Mouse (Mus musculus) heart, adult 2 months (tissue): ENCODE measurements around the gene Stradb.

Experiments
- CTCF ChIP-seq: fragments of 200-600 bp; IDR thresholded peaks from 2 replicates; pipeline ENCODE4 v1.8.1; 2022; ENCODE audit warnings: antibody characterized with exemption, mild to moderate bottlenecking, moderate library complexity
- POLR2A ChIP-seq: fragments of 200-500 bp; IDR thresholded peaks from 2 replicates; pipeline ENCODE4 v1.6.1; 2011; ENCODE audit warnings: mild to moderate bottlenecking, low read depth, low read length, control low read depth; ENCODE audit not compliant: insufficient read depth

DNA sequence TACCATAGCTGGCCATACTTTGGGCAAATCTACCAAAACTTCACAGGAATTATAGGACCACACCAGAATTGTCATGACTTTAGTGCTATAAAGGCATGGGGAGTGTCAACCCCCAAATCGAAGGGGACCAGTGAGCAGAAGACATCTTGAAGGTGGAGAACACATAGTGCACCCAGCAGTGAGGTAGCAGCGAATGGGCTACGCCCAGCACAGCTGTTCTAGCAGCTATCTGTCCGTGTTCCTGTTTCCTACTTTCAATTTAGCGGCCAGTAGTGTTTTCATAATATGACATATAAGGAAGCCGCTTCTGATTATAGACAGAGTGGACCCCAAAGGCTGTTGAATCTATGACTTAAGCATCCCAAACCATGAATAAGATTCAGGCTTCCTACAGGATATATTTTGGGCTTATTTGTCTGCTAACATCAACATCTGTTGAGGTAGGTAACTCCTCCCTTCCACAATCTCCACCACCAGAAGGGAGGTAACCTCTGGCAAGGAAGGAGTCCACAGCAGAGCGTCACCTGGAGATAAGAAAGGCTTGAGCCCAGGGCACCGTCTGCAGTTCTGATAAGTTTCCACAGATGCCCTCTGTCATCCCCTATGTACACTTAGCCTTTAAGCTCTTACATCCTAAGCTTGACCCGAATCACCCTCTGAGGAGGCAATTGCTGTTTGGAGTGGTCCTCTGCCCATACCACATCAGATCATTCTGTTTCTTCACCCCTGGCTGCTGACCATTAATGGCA, 19.5 kb upstream of the Stradb start:
- no peak for TF ChIP-seq CTCF
- no peak for TF ChIP-seq POLR2A
